Mouse (Mus musculus) embryonic facial prominence, embryonic 15.5 days (tissue): ENCODE data around the gene Dcaf5. TPM values are rescaled to one million over a fixed set of nuclear protein-coding genes. Genes with fewer than 3 reads are reported as not detected.

Experiments
- microRNA-seq: library from miRNA; unstranded; fragments of <30 nt; microRNA quantifications from one replicate; pipeline ENCODE4, GENCODE M21; 2016; ENCODE audit warnings: borderline number of aligned reads
- polyA plus RNA-seq: library from polyadenylated mRNA; unstranded; fragments of >200 nt; fragmentation: Nextera tagmentation; extraction: Ambion mirVana; gene quantifications from 2 replicates; pipeline ENCODE4 v1.2.1, GENCODE M21; 2015

Dcaf5 gene
- polyA plus RNA-seq, 1 experiment from 2014 or later: 13.7 TPM

Small RNA genes within 50 kb of the gene (microRNA-seq; reads per million reads assigned to microRNA genes)
- gene Mir1843a: 43.8 reads per million, percentile 44 among the genes with 10 or more reads in this experiment

Other genes with a start within 250 kb of the Dcaf5 start
- gene Actn1, start 176.2 kb downstream of the Dcaf5 start, polyA plus RNA-seq: 35.6 and 35.7 TPM in 2 replicates
- gene Exd2, start 26.5 kb upstream of the Dcaf5 start, polyA plus RNA-seq: 24.1 and 25.3 TPM in 2 replicates
- 25.4 and 27.6 TPM in 2 replicates for gene Galnt16, start 81.7 kb upstream of the Dcaf5 start, polyA plus RNA-seq
- 23.2 and 25.8 TPM in 2 replicates for gene Slc39a9, start 207.3 kb upstream of the Dcaf5 start, polyA plus RNA-seq
- gene Erh, start 207.7 kb upstream of the Dcaf5 start, polyA plus RNA-seq: 244 and 251 TPM in 2 replicates